Mouse (Mus musculus) heart, adult 2 months (tissue): ENCODE results near the gene 4930404N11Rik.

Experiments used
- CTCF ChIP-seq: fragments of 200-600 bp; IDR thresholded peaks from 2 replicates; pipeline ENCODE4 v1.8.1; 2022; ENCODE audit warnings: antibody characterized with exemption, mild to moderate bottlenecking, moderate library complexity
- EP300 ChIP-seq: fragments of 200-500 bp; IDR thresholded peaks from 2 replicates; pipeline ENCODE4 v1.6.1; 2011; ENCODE audit warnings: low read depth, low read length, control low read depth; ENCODE audit not compliant: insufficient read depth
- POLR2A ChIP-seq: fragments of 200-500 bp; IDR thresholded peaks from 2 replicates; pipeline ENCODE4 v1.6.1; 2011; ENCODE audit warnings: mild to moderate bottlenecking, low read depth, low read length, control low read depth; ENCODE audit not compliant: insufficient read depth

DNA sequence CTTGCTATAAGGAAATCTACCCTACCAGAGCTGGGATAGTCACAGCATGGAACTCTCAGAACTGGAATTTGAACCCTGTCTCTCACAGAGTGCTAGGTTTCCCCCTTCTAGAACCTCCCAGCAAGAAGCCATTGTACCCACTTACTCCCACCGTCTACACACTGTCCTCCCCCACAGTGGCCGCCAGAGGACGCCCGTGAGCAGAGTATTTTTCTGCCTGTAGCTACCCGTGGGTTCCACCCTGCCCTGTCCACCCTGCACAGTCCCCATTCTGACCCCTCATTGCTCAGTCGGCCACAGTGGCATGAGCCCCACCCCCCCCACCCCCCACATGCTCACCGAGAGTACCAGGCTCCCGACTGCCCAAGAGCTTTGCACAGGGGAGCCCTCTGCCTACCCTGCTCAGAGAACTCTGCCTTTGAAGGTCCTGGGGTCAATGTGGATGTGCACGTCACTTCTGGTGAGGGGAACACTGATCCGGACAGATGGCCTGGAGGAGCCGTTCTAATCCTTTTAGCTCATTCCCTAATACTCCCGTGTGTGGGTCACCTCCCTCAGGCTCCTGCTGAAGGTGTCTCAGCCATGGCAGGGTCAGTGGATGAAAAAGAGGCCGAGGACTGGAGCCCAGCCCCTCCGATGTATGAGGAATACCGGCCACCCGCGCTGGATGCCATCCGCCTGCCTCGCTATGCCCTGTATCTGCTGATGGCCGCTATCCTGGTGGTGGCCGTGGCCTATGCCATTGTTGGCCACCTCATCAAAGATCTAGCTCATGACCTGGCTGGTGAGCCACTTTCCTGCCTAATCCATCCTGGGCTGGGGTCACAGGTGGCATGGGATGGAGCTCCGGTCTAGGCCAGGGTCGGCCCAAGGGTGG, 24.4 kb upstream of the 4930404N11Rik start:
- peak; percentile 96 for TF ChIP-seq CTCF
- no peak for TF ChIP-seq POLR2A
- TF ChIP-seq EP300: peak; percentile 67; the same call in 1 of the 2 replicates
